Mouse (Mus musculus): Measurements from ENCODE around the gene Zfp462. TPM values are rescaled to one million over a fixed set of nuclear protein-coding genes. Genes with fewer than 3 reads are reported as not detected.

Zfp462 gene
- total RNA-seq, 1 experiment = 63.7 TPM

DNA sequence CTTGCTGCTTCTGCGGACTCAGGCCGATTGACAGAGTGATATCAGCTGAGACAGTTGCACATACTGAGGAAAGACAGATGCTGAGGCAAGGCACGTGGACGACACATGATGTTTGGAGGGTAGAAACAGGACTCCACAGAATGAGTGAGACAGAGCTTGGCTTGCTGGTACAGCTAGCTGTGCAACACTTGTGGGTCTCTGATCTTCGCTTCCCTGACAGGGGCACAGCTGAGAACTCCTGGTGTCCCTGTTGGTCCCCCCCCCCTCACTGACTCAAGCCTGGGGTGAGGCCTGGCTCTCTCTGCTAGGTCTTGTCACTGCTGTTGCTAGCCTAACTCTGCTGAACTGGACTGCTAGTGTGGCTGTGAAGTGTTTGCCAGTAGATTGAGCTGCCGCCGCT lies 18.7 kb downstream of the Zfp462 start:
- no peak overlapping the region for H3K4me3 ChIP-seq (ENCODE audit: insufficient read depth in 1 of 2, low read depth in 1 of 2, low read length in 2 of 2, poor library complexity in 1 of 2, severe bottlenecking in 1 of 2)
- no peaks in the 10 kb centered on the region for H3K4me1 ChIP-seq (ENCODE audit: control insufficient read depth in 2 of 2, insufficient read depth in 2 of 2, low read length in 2 of 2, poor library complexity in 1 of 2)
- TF ChIP-seq MAFK (IDR thresholded peaks at IDR 0.05; ENCODE audit: insufficient read depth, low read depth, low read length) (no peak), HCFC1 (IDR thresholded peaks at IDR 0.05; ENCODE audit: borderline replicate concordance, insufficient read depth, low read length) (no peak), ZNF384 (IDR thresholded peaks at IDR 0.05; ENCODE audit: low read depth, low read length) (no peak), CHD2 (IDR thresholded peaks at IDR 0.05; ENCODE audit: low read depth, low read length) (no peak), ZC3H11A (IDR thresholded peaks at IDR 0.05; ENCODE audit: borderline replicate concordance, low read depth, low read length) (no peak)
- no peak overlapping the region for H3K9ac ChIP-seq (ENCODE audit: insufficient read depth, low read depth, low read length, poor library complexity, severe bottlenecking)
- no peak for DNase-seq (ENCODE audit: low read depth, low spot score)
- in situ Hi-C loops (cut with MboI; ENCODE audit: low sequenced_read_pairs in 2 of 2, unreplicated experiment in 2 of 2) = no loop called here
- no peak overlapping the region for H3K27ac ChIP-seq (ENCODE audit: insufficient read depth, low read depth, low read length, poor library complexity, severe bottlenecking)
- no peaks in the 10 kb centered on the region for H3K9me3 ChIP-seq (ENCODE audit: control insufficient read depth, insufficient read depth, low read depth, low read length)
- H3K36me3 ChIP-seq (ENCODE audit: control insufficient read depth, insufficient read depth, low read length, poor library complexity, severe bottlenecking) = peaks cover 17% of the 10 kb centered on the region

DNA sequence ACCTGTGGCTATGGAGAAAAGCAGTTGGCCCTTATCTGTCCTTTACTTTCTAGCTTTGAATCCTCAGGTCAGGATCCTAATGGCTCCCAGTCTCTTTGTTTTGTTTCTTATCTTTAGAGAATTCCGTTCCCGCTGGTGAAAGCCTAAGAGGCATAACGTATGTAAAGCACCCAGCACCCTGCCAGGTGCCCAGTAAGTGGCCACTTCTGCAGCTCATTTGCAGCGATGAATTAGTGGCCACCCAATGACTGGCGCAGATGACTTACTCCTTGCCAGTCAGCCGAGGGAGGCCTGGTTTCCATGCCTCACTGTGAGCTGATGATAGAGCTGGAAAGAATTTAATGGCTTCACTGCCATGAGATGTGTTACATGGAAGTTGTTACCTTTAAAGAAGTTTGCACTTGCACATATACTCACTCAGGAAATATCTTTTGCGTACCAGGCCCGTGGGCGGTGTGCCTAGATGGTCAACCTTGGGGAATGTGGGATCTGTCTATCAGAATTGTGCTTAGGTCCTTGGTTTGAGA lies 20.4 kb downstream of the Zfp462 start:
- in situ Hi-C loops (cut with MboI; ENCODE audit: low sequenced_read_pairs in 2 of 2, unreplicated experiment in 2 of 2) = no loop called here
- no peak for DNase-seq (ENCODE audit: low read depth, low spot score)
- Histone ChIP-seq H3K27ac (ENCODE audit: insufficient read depth, low read depth, low read length, poor library complexity, severe bottlenecking) (no peak overlapping the region), H3K4me1 (ENCODE audit: control insufficient read depth in 2 of 2, insufficient read depth in 2 of 2, low read length in 2 of 2, poor library complexity in 1 of 2) (no peaks in the 10 kb centered on the region), H3K36me3 (ENCODE audit: control insufficient read depth, insufficient read depth, low read length, poor library complexity, severe bottlenecking) (peaks cover 19% of the 10 kb centered on the region), H3K9ac (ENCODE audit: insufficient read depth, low read depth, low read length, poor library complexity, severe bottlenecking) (no peak overlapping the region), H3K4me3 (ENCODE audit: insufficient read depth in 1 of 2, low read depth in 1 of 2, low read length in 2 of 2, poor library complexity in 1 of 2, severe bottlenecking in 1 of 2) (no peak overlapping the region), H3K9me3 (ENCODE audit: control insufficient read depth, insufficient read depth, low read depth, low read length) (no peaks in the 10 kb centered on the region)
- no peak for TF ChIP-seq HCFC1 (IDR thresholded peaks at IDR 0.05; ENCODE audit: borderline replicate concordance, insufficient read depth, low read length)
- TF ChIP-seq MAFK (IDR thresholded peaks at IDR 0.05; ENCODE audit: insufficient read depth, low read depth, low read length) = no peak
- no peak for TF ChIP-seq ZNF384 (IDR thresholded peaks at IDR 0.05; ENCODE audit: low read depth, low read length)
- no peak for TF ChIP-seq ZC3H11A (IDR thresholded peaks at IDR 0.05; ENCODE audit: borderline replicate concordance, low read depth, low read length)
- no peak for TF ChIP-seq CHD2 (IDR thresholded peaks at IDR 0.05; ENCODE audit: low read depth, low read length)

DNA sequence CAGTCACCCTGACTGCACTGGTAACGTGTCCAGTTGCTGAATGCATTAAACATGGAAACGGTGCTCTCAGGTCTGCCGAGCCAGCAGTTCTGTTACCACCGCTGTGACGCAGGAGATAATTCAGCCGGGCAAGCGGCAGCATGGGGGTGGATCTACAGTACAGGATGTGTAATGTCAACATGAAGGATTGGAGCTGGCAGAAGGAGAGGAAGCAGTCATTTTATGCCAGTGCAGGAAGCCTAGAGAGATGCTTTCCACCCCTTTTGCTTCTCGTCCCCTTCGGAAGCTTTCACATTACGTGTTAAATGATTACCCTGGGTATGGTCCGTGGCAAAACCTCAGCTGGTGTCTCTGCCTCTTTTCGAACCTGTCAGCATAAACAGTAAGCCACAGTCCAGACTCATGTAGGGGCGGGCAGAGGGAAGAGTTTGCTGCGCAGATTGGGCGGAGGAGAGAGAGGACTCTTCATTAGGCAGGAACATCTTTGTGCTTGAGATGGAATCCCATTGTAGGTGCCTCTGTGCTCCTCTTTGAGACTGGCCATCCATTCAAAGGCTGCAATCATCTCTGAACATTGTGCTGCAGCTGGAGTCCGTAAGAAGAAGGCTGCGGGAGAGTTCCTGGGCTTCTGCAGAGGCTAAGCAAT lies 21.4 kb downstream of the Zfp462 start:
- H3K4me3 ChIP-seq (ENCODE audit: insufficient read depth in 1 of 2, low read depth in 1 of 2, low read length in 2 of 2, poor library complexity in 1 of 2, severe bottlenecking in 1 of 2) = no peak overlapping the region
- H3K27ac ChIP-seq (ENCODE audit: insufficient read depth, low read depth, low read length, poor library complexity, severe bottlenecking) = no peak overlapping the region
- TF ChIP-seq HCFC1 (IDR thresholded peaks at IDR 0.05; ENCODE audit: borderline replicate concordance, insufficient read depth, low read length) (no peak), ZNF384 (IDR thresholded peaks at IDR 0.05; ENCODE audit: low read depth, low read length) (no peak), CHD2 (IDR thresholded peaks at IDR 0.05; ENCODE audit: low read depth, low read length) (no peak), ZC3H11A (IDR thresholded peaks at IDR 0.05; ENCODE audit: borderline replicate concordance, low read depth, low read length) (no peak)
- H3K9ac ChIP-seq (ENCODE audit: insufficient read depth, low read depth, low read length, poor library complexity, severe bottlenecking) = no peak overlapping the region
- peaks cover 19% of the 10 kb centered on the region for H3K36me3 ChIP-seq (ENCODE audit: control insufficient read depth, insufficient read depth, low read length, poor library complexity, severe bottlenecking)
- no peaks in the 10 kb centered on the region for H3K9me3 ChIP-seq (ENCODE audit: control insufficient read depth, insufficient read depth, low read depth, low read length)
- H3K4me1 ChIP-seq (ENCODE audit: control insufficient read depth in 2 of 2, insufficient read depth in 2 of 2, low read length in 2 of 2, poor library complexity in 1 of 2) = no peaks in the 10 kb centered on the region
- no peak for DNase-seq (ENCODE audit: low read depth, low spot score)
- in situ Hi-C loops (cut with MboI; ENCODE audit: low sequenced_read_pairs in 2 of 2, unreplicated experiment in 2 of 2) = no loop called here

DNA sequence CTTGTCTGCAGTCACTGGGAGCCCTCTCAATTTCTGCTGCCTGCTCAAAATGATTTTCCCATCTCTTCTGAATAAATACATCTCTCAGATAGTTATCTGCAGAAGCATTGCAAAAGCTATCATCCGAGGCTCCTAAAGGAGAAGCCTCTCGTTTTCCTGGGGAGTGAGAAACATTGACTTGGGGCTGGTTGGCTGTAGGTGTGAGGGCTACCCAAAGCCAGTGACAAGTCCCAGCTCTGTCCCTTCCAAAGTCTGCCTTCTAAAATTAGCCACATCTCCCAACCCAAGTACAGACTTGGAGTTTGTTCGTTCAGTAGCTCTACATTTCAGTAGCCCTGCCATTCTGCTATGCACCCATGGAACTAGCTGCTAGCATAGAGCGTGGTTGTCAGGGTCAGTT lies 22.3 kb downstream of the Zfp462 start:
- Histone ChIP-seq H3K9ac (ENCODE audit: insufficient read depth, low read depth, low read length, poor library complexity, severe bottlenecking) (no peak overlapping the region), H3K4me1 (ENCODE audit: control insufficient read depth in 2 of 2, insufficient read depth in 2 of 2, low read length in 2 of 2, poor library complexity in 1 of 2) (no peaks in the 10 kb centered on the region; a peak in 1 of 4 replicates), H3K36me3 (ENCODE audit: control insufficient read depth, insufficient read depth, low read length, poor library complexity, severe bottlenecking) (peaks cover 15% of the 10 kb centered on the region), H3K4me3 (ENCODE audit: insufficient read depth in 1 of 2, low read depth in 1 of 2, low read length in 2 of 2, poor library complexity in 1 of 2, severe bottlenecking in 1 of 2) (no peak overlapping the region), H3K9me3 (ENCODE audit: control insufficient read depth, insufficient read depth, low read depth, low read length) (no peaks in the 10 kb centered on the region), H3K27ac (ENCODE audit: insufficient read depth, low read depth, low read length, poor library complexity, severe bottlenecking) (no peak overlapping the region)
- in situ Hi-C loops (cut with MboI; ENCODE audit: low sequenced_read_pairs in 2 of 2, unreplicated experiment in 2 of 2) = no loop called here
- TF ChIP-seq ZC3H11A (IDR thresholded peaks at IDR 0.05; ENCODE audit: borderline replicate concordance, low read depth, low read length) (no peak), ZNF384 (IDR thresholded peaks at IDR 0.05; ENCODE audit: low read depth, low read length) (no peak), HCFC1 (IDR thresholded peaks at IDR 0.05; ENCODE audit: borderline replicate concordance, insufficient read depth, low read length) (no peak), MAFK (IDR thresholded peaks at IDR 0.05; ENCODE audit: insufficient read depth, low read depth, low read length) (no peak), CHD2 (IDR thresholded peaks at IDR 0.05; ENCODE audit: low read depth, low read length) (no peak)
- no peak for DNase-seq (ENCODE audit: low read depth, low spot score)

Data from ES-E14 (cell line).